Mouse (Mus musculus) forebrain, embryonic 11.5 days (tissue): ENCODE data around the gene Hes7. TPM values are rescaled to one million over a fixed set of nuclear protein-coding genes. Genes with fewer than 3 reads are reported as not detected.

Experiments
- ATAC-seq: fragments of 200-750 bp; cut with Nextera tagmentation; replicated peaks from 2 replicates; pipeline ENCODE4 v1.8.0; 2017; ENCODE audit warnings: moderate TSS enrichment; ENCODE audit not compliant: low FRiP score
- DNase-seq: peaks from one replicate; pipeline ENCODE4 v3.0.0-alpha.2; 2017; ENCODE audit warnings: low spot score
- H3K27ac ChIP-seq: fragments of 300-500 bp; sonication (generic); 2 replicates; pipeline ENCODE4 v1.5.1; 2014; ENCODE audit warnings: low read depth, low read length
- H3K27me3 ChIP-seq: fragments of 300-500 bp; sonication (generic); 2 replicates; pipeline ENCODE4 v1.6.1; 2014; ENCODE audit warnings: mild to moderate bottlenecking, low read length, mixed read lengths; ENCODE audit not compliant: control insufficient read depth, insufficient read depth
- H3K36me3 ChIP-seq: fragments of 300-500 bp; sonication (generic); 2 replicates; pipeline ENCODE4 v1.6.1; 2014; ENCODE audit warnings: mild to moderate bottlenecking, low read length, moderate library complexity, mixed read lengths; ENCODE audit not compliant: control insufficient read depth, insufficient read depth
- H3K4me1 ChIP-seq: fragments of 300-500 bp; sonication (generic); replicated peaks from 2 replicates; pipeline ENCODE4 v1.6.1; 2014; ENCODE audit warnings: low read length, mixed read lengths; ENCODE audit not compliant: control insufficient read depth, insufficient read depth
- H3K4me2 ChIP-seq: fragments of 300-500 bp; sonication (generic); 2 replicates; pipeline ENCODE4 v1.6.1; 2014; ENCODE audit warnings: low read depth, mild to moderate bottlenecking, low read length, moderate library complexity, mixed read lengths; ENCODE audit not compliant: severe bottlenecking
- H3K4me3 ChIP-seq: fragments of 300-500 bp; sonication (generic); 2 replicates; pipeline ENCODE4 v1.5.1; 2014; ENCODE audit warnings: low read depth, low read length
- H3K9ac ChIP-seq: fragments of 300-500 bp; sonication (generic); 2 replicates; pipeline ENCODE4 v1.6.1; 2014; ENCODE audit warnings: low read length
- H3K9me3 ChIP-seq: fragments of 300-500 bp; sonication (generic); 2 replicates; pipeline ENCODE4 v1.6.1; 2016; ENCODE audit warnings: low read length, mixed read lengths; ENCODE audit not compliant: control insufficient read depth
- WGBS: fragments of 180-500 bp; shearing (Covaris S2); extraction: QIAGEN DNeasy Blood & Tissue Kit; methylation state at CpG from one replicate; pipeline ENCODE4 v1.1.7; 2014; 5-methylcytosine and 5-hydroxymethylcytosine counted together
- polyA plus RNA-seq: library from polyadenylated mRNA; unstranded; fragments of >200 nt; fragmentation: Nextera tagmentation; extraction: Ambion mirVana; gene quantifications from 2 replicates; pipeline ENCODE4 v1.2.1, GENCODE M21; 2014

Hes7 gene
- 0.11 and 0.24 TPM in 2 replicates for polyA plus RNA-seq

- Histone ChIP-seq H3K9me3 (no peaks in the 10 kb centered on the region), H3K27me3 (peaks cover 13% of the 10 kb centered on the region), H3K36me3 (no peaks in the 10 kb centered on the region; the same call in 1 of the 2 replicates), H3K27ac (no peak within 1 kb of the TSS), H3K4me3 (peak within 1 kb of the TSS; percentile 76), H3K9ac (peak within 1 kb of the TSS; percentile 69), H3K4me1 (peaks cover 30% of the 10 kb centered on the region), H3K4me2 (peak within 1 kb of the TSS; percentile 97)
- DNase-seq: peak; percentile 76
- ATAC-seq: no peak
- WGBS: 2% methylated on average over 27 of the region's 27 CpGs
Observed at GRCm38 (mm10) chr11:69120221-69121000, at the start of gene Hes7. Gene Hes7 (plus strand): TSS chr11:69120404.

- DNase-seq: peak; percentile 94
- H3K9me3 ChIP-seq: no peaks in the 10 kb centered on the region
- peak; percentile 87 for ATAC-seq
- no peaks in the 10 kb centered on the region for H3K36me3 ChIP-seq
- H3K9ac ChIP-seq: peak within 1 kb of the TSS; percentile 73
- H3K27ac ChIP-seq: peak within 1 kb of the TSS; percentile 76
- peak within 1 kb of the TSS; percentile 60 for H3K4me3 ChIP-seq
- no peaks in the 10 kb centered on the region for H3K27me3 ChIP-seq
- peaks cover 9% of the 10 kb centered on the region; the same call in 1 of the 2 replicates for H3K4me1 ChIP-seq
- WGBS: 0% methylated on average over 47 of the region's 47 CpGs
- peak within 1 kb of the TSS; percentile 86 for H3K4me2 ChIP-seq
Observed at GRCm38 (mm10) chr11:69070590-69071222, 49.5 kb upstream of the Hes7 start, which contains the start of gene Tmem107. Gene Tmem107 (plus strand): TSS chr11:69070806.

GRCm38 (mm10) chr11:69071262-69071661, 48.9 kb upstream of the Hes7 start:
- Histone ChIP-seq H3K27ac (peak overlapping the region; percentile 76; the same call in 1 of the 2 replicates), H3K4me1 (peaks cover 5% of the 10 kb centered on the region; the same call in 1 of the 2 replicates), H3K9ac (peak overlapping the region; percentile 73), H3K4me2 (peak overlapping the region; percentile 86), H3K27me3 (no peaks in the 10 kb centered on the region), H3K4me3 (peak overlapping the region; percentile 60), H3K9me3 (no peaks in the 10 kb centered on the region), H3K36me3 (no peaks in the 10 kb centered on the region)
- DNase-seq: no peak
- 21% methylated on average over 9 of the region's 9 CpGs for WGBS
- no peak for ATAC-seq

- Histone ChIP-seq H3K9me3 (no peaks in the 10 kb centered on the region), H3K4me3 (peak overlapping the region; percentile 24), H3K36me3 (no peaks in the 10 kb centered on the region), H3K27ac (0 out of 2 replicates have a peak overlapping the region, but pooled peaks have one; percentile 58), H3K9ac (no peak overlapping the region), H3K4me2 (peak overlapping the region; percentile 50), H3K27me3 (no peaks in the 10 kb centered on the region), H3K4me1 (peaks cover 5% of the 10 kb centered on the region; the same call in 1 of the 2 replicates)
- 82% methylated on average over 11 of the region's 11 CpGs for WGBS
- DNase-seq (no peak), ATAC-seq (no peak)
Observed at GRCm38 (mm10) chr11:69072234-69072633, 48.0 kb upstream of the Hes7 start.

GRCm38 (mm10) chr11:69072666-69073064, 47.5 kb upstream of the Hes7 start:
- H3K27ac ChIP-seq: peak overlapping the region; percentile 58; the same call in 1 of the 2 replicates
- H3K9ac ChIP-seq: peak overlapping the region; percentile 42; the same call in 1 of the 2 replicates
- peak overlapping the region; percentile 50 for H3K4me2 ChIP-seq
- peak overlapping the region; percentile 24 for H3K4me3 ChIP-seq
- 12% methylated on average over 8 of the region's 9 CpGs for WGBS
- H3K36me3 ChIP-seq: no peaks in the 10 kb centered on the region
- DNase-seq: no peak
- H3K27me3 ChIP-seq: no peaks in the 10 kb centered on the region
- peaks cover 5% of the 10 kb centered on the region; the same call in 1 of the 2 replicates for H3K4me1 ChIP-seq
- no peaks in the 10 kb centered on the region for H3K9me3 ChIP-seq
- no peak for ATAC-seq

GRCm38 (mm10) chr11:69073065-69073888, 46.9 kb upstream of the Hes7 start:
- Histone ChIP-seq H3K4me1 (peaks cover 5% of the 10 kb centered on the region; the same call in 1 of the 2 replicates), H3K9ac (peak overlapping the region; percentile 72), H3K27me3 (no peaks in the 10 kb centered on the region), H3K9me3 (no peaks in the 10 kb centered on the region), H3K4me3 (peak overlapping the region; percentile 24; the same call in 1 of the 2 replicates), H3K4me2 (peak overlapping the region; percentile 50), H3K27ac (peak overlapping the region; percentile 86), H3K36me3 (no peaks in the 10 kb centered on the region)
- DNase-seq: peak; percentile 78
- ATAC-seq: peak; percentile 68
- 0% methylated on average over 14 of the region's 14 CpGs for WGBS

GRCm38 (mm10) chr11:69073951-69074775, 46.0 kb upstream of the Hes7 start:
- no peak overlapping the region for H3K4me2 ChIP-seq
- H3K27ac ChIP-seq: peak overlapping the region; percentile 86
- no peaks in the 10 kb centered on the region for H3K27me3 ChIP-seq
- peaks cover 5% of the 10 kb centered on the region; the same call in 1 of the 2 replicates for H3K4me1 ChIP-seq
- ATAC-seq: no peak
- H3K9ac ChIP-seq: no peak overlapping the region
- no peaks in the 10 kb centered on the region for H3K9me3 ChIP-seq
- no peak for DNase-seq
- no peak overlapping the region for H3K4me3 ChIP-seq
- 47% methylated on average over 6 of the region's 6 CpGs for WGBS
- no peaks in the 10 kb centered on the region for H3K36me3 ChIP-seq
